Mouse (Mus musculus) stomach, embryonic 14.5 days (tissue): ENCODE data around the gene Fli1. TPM values are rescaled to one million over a fixed set of nuclear protein-coding genes. Genes with fewer than 3 reads are reported as not detected.

Experiments
- ATAC-seq: fragments of 200-750 bp; cut with Nextera tagmentation; 2 replicates; pipeline ENCODE4 v1.8.0; 2017; ENCODE audit warnings: low read depth, moderate TSS enrichment; ENCODE audit not compliant: insufficient number of reproducible peaks, insufficient read depth, low FRiP score
- H3K27ac ChIP-seq: fragments of 300-500 bp; sonication (generic); 2 replicates; pipeline ENCODE4 v1.5.1; 2014; ENCODE audit warnings: mild to moderate bottlenecking, low read length, moderate library complexity, mixed read lengths
- H3K27me3 ChIP-seq: fragments of 300-500 bp; sonication (generic); 2 replicates; pipeline ENCODE4 v1.6.1; 2014; ENCODE audit warnings: low read length, control low read depth, mixed read lengths; ENCODE audit not compliant: control insufficient read depth, insufficient read depth
- H3K36me3 ChIP-seq: fragments of 300-500 bp; sonication (generic); 2 replicates; pipeline ENCODE4 v1.6.1; 2014; ENCODE audit warnings: mild to moderate bottlenecking, control low read depth, low read length, moderate library complexity, mixed read lengths; ENCODE audit not compliant: control insufficient read depth, insufficient read depth
- H3K4me1 ChIP-seq: fragments of 300-500 bp; sonication (generic); 2 replicates; pipeline ENCODE4 v1.6.1; 2014; ENCODE audit warnings: low read length, control low read depth, mixed read lengths; ENCODE audit not compliant: control insufficient read depth, insufficient read depth
- H3K4me2 ChIP-seq: fragments of 300-500 bp; sonication (generic); replicated peaks from 2 replicates; pipeline ENCODE4 v1.6.1; 2014; ENCODE audit warnings: low read depth, low read length, control low read depth
- H3K4me3 ChIP-seq: fragments of 300-500 bp; sonication (generic); 2 replicates; pipeline ENCODE4 v1.5.1; 2014; ENCODE audit warnings: low read depth, low read length, control low read depth
- H3K9ac ChIP-seq: fragments of 300-500 bp; sonication (generic); replicated peaks from 2 replicates; pipeline ENCODE4 v1.6.1; 2014; ENCODE audit warnings: low read depth, mild to moderate bottlenecking, control low read depth, low read length, moderate library complexity, mixed read lengths
- H3K9me3 ChIP-seq: fragments of 300-500 bp; sonication (generic); 2 replicates; pipeline ENCODE4 v1.6.1; 2016; ENCODE audit warnings: low read depth, low read length, control low read depth; ENCODE audit not compliant: control insufficient read depth
- WGBS: fragments of 180-500 bp; shearing (Covaris S2); extraction: QIAGEN DNeasy Blood & Tissue Kit; methylation state at CpG from one replicate; pipeline ENCODE4 v1.1.7; 2014; 5-methylcytosine and 5-hydroxymethylcytosine counted together
- polyA plus RNA-seq: library from polyadenylated mRNA; unstranded; fragments of >200 nt; fragmentation: Nextera tagmentation; extraction: Ambion mirVana; gene quantifications from 2 replicates; pipeline ENCODE4 v1.2.1, GENCODE M21; 2014

The Fli1 gene
- polyA plus RNA-seq, 1 experiment from 2014 or later: 11.4 TPM

DNA sequence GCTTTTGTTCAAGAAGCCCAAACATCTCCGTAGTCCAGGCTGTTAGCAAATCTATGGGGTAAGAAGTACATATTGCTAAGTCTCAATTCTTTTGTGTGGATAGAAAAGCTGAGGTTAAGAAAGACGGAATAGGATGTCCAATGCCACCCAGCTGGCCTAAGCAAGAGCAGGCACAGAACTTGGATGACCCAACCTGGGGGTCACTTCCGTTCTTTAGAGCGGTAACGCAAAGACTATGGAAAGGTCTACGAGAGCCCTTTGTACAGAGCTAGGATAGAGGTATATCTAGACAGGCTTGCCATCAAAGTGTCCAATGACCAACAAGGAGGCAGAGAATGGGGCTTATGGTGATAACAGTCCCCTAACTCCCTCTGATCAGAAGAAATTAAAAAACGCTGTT, 15.3 kb downstream of the Fli1 start:
- 87% methylated on average over 7 of the region's 7 CpGs for WGBS
- Histone ChIP-seq H3K36me3 (no peaks in the 10 kb centered on the region), H3K9me3 (no peaks in the 10 kb centered on the region), H3K27ac (no peak overlapping the region), H3K4me2 (no peak overlapping the region), H3K4me3 (no peak overlapping the region), H3K9ac (no peak overlapping the region), H3K4me1 (no peaks in the 10 kb centered on the region), H3K27me3 (no peaks in the 10 kb centered on the region)
- ATAC-seq: no peak

GRCm38 (mm10) chr9:32525787-32526186, 16.9 kb downstream of the Fli1 start:
- whole genome bisulfite sequencing: 64% methylated on average over 5 of the region's 5 CpGs
- no peaks in the 10 kb centered on the region for H3K9me3 ChIP-seq
- ATAC-seq: no peak
- no peak overlapping the region for H3K4me3 ChIP-seq
- no peak overlapping the region for H3K27ac ChIP-seq
- no peaks in the 10 kb centered on the region for H3K4me1 ChIP-seq
- H3K9ac ChIP-seq: no peak overlapping the region
- no peaks in the 10 kb centered on the region for H3K36me3 ChIP-seq
- no peaks in the 10 kb centered on the region for H3K27me3 ChIP-seq
- H3K4me2 ChIP-seq: no peak overlapping the region

DNA sequence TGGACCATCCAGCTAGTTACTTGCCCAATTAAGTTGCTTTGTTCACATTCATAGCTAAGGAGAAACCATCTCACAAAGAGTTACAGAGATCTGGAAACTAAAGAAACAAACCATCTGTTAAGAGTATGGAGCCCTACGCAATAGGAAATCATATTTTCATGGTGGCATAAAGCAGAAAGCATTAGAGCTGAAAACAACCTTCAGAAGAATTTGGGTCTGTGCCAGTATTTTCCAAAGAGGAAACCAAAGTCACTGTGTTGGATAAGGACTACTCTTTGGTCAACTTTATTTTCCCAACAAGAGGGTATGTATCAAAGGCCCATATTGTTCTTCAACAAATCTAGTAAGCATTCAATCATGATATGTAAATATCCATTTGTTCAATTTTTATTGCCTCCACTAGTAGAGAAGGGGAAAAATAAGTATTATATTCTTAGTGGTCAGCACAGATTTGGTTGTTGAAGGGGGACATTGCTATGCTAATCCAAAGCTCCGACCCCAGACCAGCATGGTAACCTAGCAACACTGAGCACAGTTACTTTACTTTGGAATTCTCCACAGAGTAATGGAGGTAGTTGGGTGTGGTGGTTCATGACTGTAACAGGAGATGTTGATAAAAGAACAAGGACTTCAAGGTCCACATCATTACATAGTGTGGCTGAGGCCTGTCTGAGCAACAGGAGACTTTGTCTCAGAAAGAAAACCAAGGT, 20.0 kb downstream of the Fli1 start:
- Histone ChIP-seq H3K27ac (no peak overlapping the region), H3K4me1 (peaks cover 16% of the 10 kb centered on the region), H3K4me2 (no peak overlapping the region), H3K9me3 (no peaks in the 10 kb centered on the region), H3K4me3 (no peak overlapping the region), H3K36me3 (no peaks in the 10 kb centered on the region), H3K9ac (no peak overlapping the region), H3K27me3 (no peaks in the 10 kb centered on the region)
- WGBS: 48% methylated on average over 2 of the region's 2 CpGs
- no peak for ATAC-seq

GRCm38 (mm10) chr9:32521331-32521730, 21.3 kb downstream of the Fli1 start:
- Histone ChIP-seq H3K4me3 (no peak overlapping the region), H3K36me3 (no peaks in the 10 kb centered on the region), H3K27me3 (no peaks in the 10 kb centered on the region), H3K4me1 (peaks cover 16% of the 10 kb centered on the region), H3K4me2 (no peak overlapping the region), H3K9me3 (no peaks in the 10 kb centered on the region), H3K27ac (no peak overlapping the region), H3K9ac (no peak overlapping the region)
- WGBS: 82% methylated on average over 3 of the region's 3 CpGs
- no peak for ATAC-seq

- H3K27me3 ChIP-seq: no peaks in the 10 kb centered on the region
- no peaks in the 10 kb centered on the region for H3K36me3 ChIP-seq
- peaks cover 16% of the 10 kb centered on the region for H3K4me1 ChIP-seq
- H3K27ac ChIP-seq: no peak overlapping the region
- no peak overlapping the region for H3K4me3 ChIP-seq
- 75% methylated on average over 6 of the region's 6 CpGs for WGBS
- no peak for ATAC-seq
- H3K9me3 ChIP-seq: no peaks in the 10 kb centered on the region
- H3K4me2 ChIP-seq: no peak overlapping the region
- no peak overlapping the region for H3K9ac ChIP-seq
These were observed 21.8 kb downstream of the Fli1 start for GRCm38 (mm10) chr9:32520821-32521220.

GRCm38 (mm10) chr9:32519101-32520051, 23.3 kb downstream of the Fli1 start:
- 48% methylated on average over 22 of the region's 22 CpGs for WGBS
- no peak overlapping the region for H3K4me3 ChIP-seq
- no peaks in the 10 kb centered on the region for H3K36me3 ChIP-seq
- H3K4me2 ChIP-seq: peak overlapping the region; percentile 11; the same call in 1 of the 2 replicates
- peaks cover 17% of the 10 kb centered on the region for H3K4me1 ChIP-seq
- no peak; the same call in 1 of the 2 replicates for ATAC-seq
- H3K27ac ChIP-seq: peak overlapping the region; percentile 70
- H3K27me3 ChIP-seq: no peaks in the 10 kb centered on the region
- no peaks in the 10 kb centered on the region for H3K9me3 ChIP-seq
- H3K9ac ChIP-seq: no peak overlapping the region

DNA sequence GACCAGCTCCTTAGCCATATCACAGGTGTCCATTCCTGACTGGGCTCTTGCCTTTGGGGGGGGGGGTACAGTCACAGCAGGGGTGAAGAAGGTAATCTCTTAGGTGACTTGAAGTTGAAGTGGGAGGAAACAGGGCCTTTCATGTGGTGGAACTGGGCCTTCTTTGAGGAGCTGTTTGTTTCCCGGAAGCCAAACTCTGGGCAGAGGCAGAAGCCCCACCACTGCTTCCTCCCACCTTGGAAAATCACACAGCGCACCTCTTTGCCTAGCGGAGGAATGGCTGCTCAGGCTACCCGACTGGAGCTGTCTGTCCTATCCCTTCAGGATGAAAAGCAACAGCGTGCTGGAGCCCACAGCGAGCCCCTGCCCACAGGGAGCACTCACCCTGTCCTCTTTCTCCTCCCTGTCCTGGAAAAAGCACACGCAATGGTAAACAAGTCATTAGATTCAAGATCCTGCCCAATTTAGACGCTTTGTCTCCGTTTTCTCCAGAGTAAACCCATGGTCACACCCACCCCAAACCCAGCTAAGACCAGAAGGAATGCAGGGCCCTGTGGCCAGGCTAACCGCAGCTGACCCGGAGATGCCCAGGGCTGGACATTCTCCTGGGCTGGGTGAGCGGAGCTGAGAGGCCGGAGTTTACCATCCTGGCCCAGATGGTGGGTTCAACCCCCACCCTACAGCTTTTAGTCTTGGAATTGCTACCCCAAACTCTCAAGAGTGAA, 24.1 kb downstream of the Fli1 start:
- Histone ChIP-seq H3K9me3 (no peaks in the 10 kb centered on the region), H3K9ac (no peak overlapping the region), H3K27me3 (no peaks in the 10 kb centered on the region), H3K4me2 (0 out of 2 replicates have a peak overlapping the region, but pooled peaks have one; percentile 11), H3K4me1 (peaks cover 22% of the 10 kb centered on the region), H3K4me3 (no peak overlapping the region), H3K36me3 (no peaks in the 10 kb centered on the region), H3K27ac (peak overlapping the region; percentile 70)
- no peak; the same call in 1 of the 2 replicates for ATAC-seq
- 44% methylated on average over 13 of the region's 13 CpGs for WGBS

DNA sequence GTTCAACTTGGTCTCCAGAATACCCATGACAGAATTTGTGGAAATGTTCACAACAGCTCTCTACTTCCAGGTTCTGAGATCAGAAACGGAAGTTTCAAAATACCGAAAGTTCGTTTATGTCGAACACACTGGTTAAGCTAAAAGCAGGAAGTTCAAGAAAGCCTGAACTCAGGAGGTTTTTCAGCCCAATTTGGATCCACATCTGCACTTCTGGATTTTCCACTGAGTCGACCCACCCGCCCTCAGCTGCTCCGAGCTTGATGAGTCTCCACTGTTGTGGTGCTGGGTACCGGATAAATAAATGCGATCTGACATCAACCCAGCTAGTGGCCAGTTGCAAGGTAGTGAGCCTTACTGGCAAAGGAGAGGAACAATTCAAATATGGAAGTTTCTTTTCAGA, 26.0 kb downstream of the Fli1 start:
- peak overlapping the region; percentile 27; the same call in 1 of the 2 replicates for H3K27ac ChIP-seq

More for the DNA sequence above, 26.0 kb downstream of the Fli1 start:
- Histone ChIP-seq H3K27me3 (no peaks in the 10 kb centered on the region), H3K4me2 (no peak overlapping the region), H3K36me3 (no peaks in the 10 kb centered on the region), H3K9me3 (no peaks in the 10 kb centered on the region), H3K4me3 (no peak overlapping the region), H3K4me1 (peaks cover 22% of the 10 kb centered on the region), H3K9ac (no peak overlapping the region)
- ATAC-seq: no peak
- WGBS: 69% methylated on average over 9 of the region's 9 CpGs
